Mouse (Mus musculus): ENCODE results near the gene Ssr1.

The Ssr1 gene

GRCm38 (mm10) chr13:37943466-37943865, 50.6 kb downstream of the Ssr1 start:
- DNase-seq: no peak

GRCm38 (mm10) chr13:37942887-37943331, 51.1 kb downstream of the Ssr1 start:
- peak; percentile 73 for DNase-seq

- DNase-seq: peak; percentile 67
Observed at GRCm38 (mm10) chr13:37941950-37942886, 51.8 kb downstream of the Ssr1 start.

- DNase-seq: no peak
Observed at GRCm38 (mm10) chr13:37941138-37941645, 52.8 kb downstream of the Ssr1 start.

GRCm38 (mm10) chr13:37940649-37941048, 53.4 kb downstream of the Ssr1 start:
- no peak for DNase-seq

- peak; percentile 81 for DNase-seq
Observed at GRCm38 (mm10) chr13:37940167-37940566, 53.9 kb downstream of the Ssr1 start.

GRCm38 (mm10) chr13:37936351-37936750, 57.7 kb downstream of the Ssr1 start:
- DNase-seq: no peak

GRCm38 (mm10) chr13:37934920-37935319, 59.1 kb downstream of the Ssr1 start:
- DNase-seq: no peak

- DNase-seq: no peak
Observed at GRCm38 (mm10) chr13:37934075-37934474, 59.9 kb downstream of the Ssr1 start.

GRCm38 (mm10) chr13:37931210-37931922, 62.7 kb downstream of the Ssr1 start:
- DNase-seq: no peak

- no peak for DNase-seq
Observed at GRCm38 (mm10) chr13:37930621-37931020, 63.4 kb downstream of the Ssr1 start.

- no peak for DNase-seq
Observed at GRCm38 (mm10) chr13:37930091-37930490, 63.9 kb downstream of the Ssr1 start.

- no peak for DNase-seq
Observed at GRCm38 (mm10) chr13:37929532-37929931, 64.5 kb downstream of the Ssr1 start.

- DNase-seq: no peak
Observed at GRCm38 (mm10) chr13:37926394-37926793, 67.6 kb downstream of the Ssr1 start.

GRCm38 (mm10) chr13:37924461-37924948, 69.5 kb downstream of the Ssr1 start:
- DNase-seq: no peak

- no peak for DNase-seq
Observed at GRCm38 (mm10) chr13:37923643-37924460, 70.2 kb downstream of the Ssr1 start.

GRCm38 (mm10) chr13:37923091-37923490, 70.9 kb downstream of the Ssr1 start:
- DNase-seq: no peak

- no peak for DNase-seq
Observed at GRCm38 (mm10) chr13:37920727-37921126, 73.3 kb downstream of the Ssr1 start.

- DNase-seq: peak; percentile 78
Observed at GRCm38 (mm10) chr13:37919711-37920277, 74.2 kb downstream of the Ssr1 start.

- DNase-seq: peak; percentile 68
Observed at GRCm38 (mm10) chr13:37918336-37919261, 75.4 kb downstream of the Ssr1 start.

All from kidney, adult 11 months (tissue).